Mouse (Mus musculus) MEL (cell line): ENCODE results near the gene G3bp2. TPM values are rescaled to one million over a fixed set of nuclear protein-coding genes. Genes with fewer than 3 reads are reported as not detected.
A peak's percentile ranks its signal among the peaks of the same experiment; 100 is the strongest.

ENCODE experiments used
- DNase-seq: peaks from one replicate; pipeline ENCODE4 v3.0.0; 2011; ENCODE audit warnings: low read depth, low spot score
- H3K27ac ChIP-seq: 2 replicates; pipeline ENCODE4 v1.5.1; 2012; ENCODE audit warnings: low read depth, mild to moderate bottlenecking, control low read depth, low read length, moderate library complexity; ENCODE audit not compliant: control insufficient read depth
- H3K27me3 ChIP-seq, 2 experiments: fragments of 150-350 bp in 1 of 2; sonication (generic) in 1 of 2; 2 replicates each; pipeline ENCODE4 v1.6.1; 2012; ENCODE audit warnings: low read length in 2 of 2, mild to moderate bottlenecking in 2 of 2, improper control_type of control experiment in 1 of 2, moderate library complexity in 1 of 2; ENCODE audit not compliant: insufficient read depth in 2 of 2, control insufficient read depth in 1 of 2
- H3K36me3 ChIP-seq, 2 experiments: 2 replicates each; pipeline ENCODE4 v1.6.1; 2012 to 2014; ENCODE audit warnings: low read length in 2 of 2, improper control_type of control experiment in 1 of 2, inconsistent platforms in 1 of 2, mild to moderate bottlenecking in 1 of 2; ENCODE audit not compliant: insufficient read depth in 2 of 2, control insufficient read depth in 1 of 2
- H3K4me1 ChIP-seq, 2 experiments: fragments of 150-350 bp in 1 of 2; sonication (generic) in 1 of 2; 2 replicates each; pipeline ENCODE4 v1.6.1; 2012; ENCODE audit warnings: low read length in 2 of 2, improper control_type of control experiment in 1 of 2, mild to moderate bottlenecking in 1 of 2; ENCODE audit not compliant: insufficient read depth in 2 of 2, control insufficient read depth in 1 of 2
- H3K4me3 ChIP-seq, 2 experiments: fragments of 150-350 bp in 1 of 2; sonication (generic) in 1 of 2; 2 replicates each; pipeline ENCODE4 v1.5.1; 2012; ENCODE audit warnings: low read depth in 2 of 2, low read length in 2 of 2, mild to moderate bottlenecking in 2 of 2, moderate library complexity in 2 of 2, control low read depth in 1 of 2, improper control_type of control experiment in 1 of 2; ENCODE audit not compliant: control insufficient read depth in 1 of 2, insufficient read depth in 1 of 2
- H3K79me2 ChIP-seq: 2 replicates; pipeline ENCODE4 v1.6.1; 2012; ENCODE audit warnings: mild to moderate bottlenecking, low read length, moderate library complexity; ENCODE audit not compliant: control insufficient read depth, poor library complexity, insufficient read depth
- H3K9ac ChIP-seq: 2 replicates; pipeline ENCODE4 v1.6.1; 2012; ENCODE audit warnings: low read depth, mild to moderate bottlenecking, control low read depth, low read length, moderate library complexity; ENCODE audit not compliant: control insufficient read depth, poor library complexity, severe bottlenecking
- H3K9me3 ChIP-seq: fragments of 150-350 bp; sonication (generic); replicated peaks from 2 replicates; pipeline ENCODE4 v1.6.1; 2012; ENCODE audit warnings: mild to moderate bottlenecking, low read length, improper control_type of control experiment, moderate library complexity; ENCODE audit not compliant: insufficient read depth
- CHD1 ChIP-seq: IDR thresholded peaks from 2 replicates; pipeline ENCODE4 v1.6.1; 2012; ENCODE audit warnings: low read depth, mild to moderate bottlenecking, inconsistent platforms, low read length, improper control_type of control experiment
- CHD2 ChIP-seq: IDR thresholded peaks from 2 replicates; pipeline ENCODE4 v1.6.1; 2011; ENCODE audit warnings: low read length, improper control_type of control experiment
- CTCF ChIP-seq, 3 experiments: IDR thresholded peaks in 2 of 3; conservative IDR thresholded peaks in 1 of 3; 2 replicates each; pipeline ENCODE4 v1.5.1; 2011 to 2012; ENCODE audit warnings: low read length in 3 of 3, low read depth in 2 of 3, mild to moderate bottlenecking in 2 of 3, improper control_type of control experiment in 1 of 3, inconsistent platforms in 1 of 3, mixed read lengths in 1 of 3, moderate library complexity in 1 of 3; ENCODE audit not compliant: control insufficient read depth in 1 of 3, insufficient read depth in 1 of 3, poor library complexity in 1 of 3, severe bottlenecking in 1 of 3
- ELF1 ChIP-seq: IDR thresholded peaks from 2 replicates; pipeline ENCODE4 v1.6.1; 2014; ENCODE audit warnings: low read depth, mild to moderate bottlenecking, inconsistent platforms, low read length, improper control_type of control experiment, moderate library complexity
- EP300 ChIP-seq, 2 experiments: IDR thresholded peaks; 2 replicates each; pipeline ENCODE4 v1.6.1; 2011; ENCODE audit warnings: improper control_type of control experiment in 2 of 2, low read length in 2 of 2, low read depth in 1 of 2, mild to moderate bottlenecking in 1 of 2
- ETS1 ChIP-seq: IDR thresholded peaks from 2 replicates; pipeline ENCODE4 v1.6.1; 2012; ENCODE audit warnings: low read depth, mild to moderate bottlenecking, inconsistent platforms, low read length, improper control_type of control experiment, moderate library complexity
- GABPA ChIP-seq: IDR thresholded peaks from 2 replicates; pipeline ENCODE4 v1.6.1; 2012; ENCODE audit warnings: low read depth, mild to moderate bottlenecking, inconsistent platforms, low read length, improper control_type of control experiment, moderate library complexity
- GATA1 ChIP-seq: IDR thresholded peaks from 2 replicates; pipeline ENCODE4 v1.6.1; 2011; ENCODE audit warnings: low read depth, low read length, improper control_type of control experiment
- HCFC1 ChIP-seq: IDR thresholded peaks from 2 replicates; pipeline ENCODE4 v1.6.1; 2012; ENCODE audit warnings: low read depth, mild to moderate bottlenecking, inconsistent platforms, low read length, improper control_type of control experiment, moderate library complexity
- JUND ChIP-seq: IDR thresholded peaks from 2 replicates; pipeline ENCODE4 v1.6.1; 2011; ENCODE audit warnings: low read depth, mild to moderate bottlenecking, improper control_type of control experiment, low read length
- KAT2A ChIP-seq: conservative IDR thresholded peaks from 2 replicates; pipeline ENCODE4 v1.6.1; 2012; ENCODE audit warnings: low read depth, low read length, improper control_type of control experiment, inconsistent platforms
- MAFK ChIP-seq: IDR thresholded peaks from 2 replicates; pipeline ENCODE4 v1.6.1; 2011; ENCODE audit warnings: low read depth, mild to moderate bottlenecking, low read length, improper control_type of control experiment, borderline replicate concordance
- MAX ChIP-seq: IDR thresholded peaks from 2 replicates; pipeline ENCODE4 v1.6.1; 2011; ENCODE audit warnings: low read length, improper control_type of control experiment
- MAZ ChIP-seq: IDR thresholded peaks from 2 replicates; pipeline ENCODE4 v1.6.1; 2012; ENCODE audit warnings: low read depth, mild to moderate bottlenecking, inconsistent platforms, low read length, improper control_type of control experiment
- MEF2A ChIP-seq: IDR thresholded peaks from 2 replicates; pipeline ENCODE4 v1.6.1; 2014; ENCODE audit warnings: low read depth, mild to moderate bottlenecking, inconsistent platforms, low read length, improper control_type of control experiment; ENCODE audit not compliant: poor library complexity, insufficient replicate concordance, severe bottlenecking; ENCODE audit errors: extremely low read depth
- NELFE ChIP-seq: IDR thresholded peaks from 2 replicates; pipeline ENCODE4 v1.6.1; 2011; ENCODE audit warnings: low read depth, low read length, improper control_type of control experiment
- NRF1 ChIP-seq: IDR thresholded peaks from 2 replicates; pipeline ENCODE4 v1.6.1; 2014; ENCODE audit warnings: low read depth, mild to moderate bottlenecking, inconsistent platforms, low read length, improper control_type of control experiment, moderate library complexity; ENCODE audit not compliant: poor library complexity, insufficient read depth, severe bottlenecking
- POLR2AphosphoS2 ChIP-seq: IDR thresholded peaks from 2 replicates; pipeline ENCODE4 v1.6.1; 2011; ENCODE audit warnings: low read length, improper control_type of control experiment
- POLR2AphosphoS5 ChIP-seq: IDR thresholded peaks from 2 replicates; pipeline ENCODE4 v1.6.1; 2012; ENCODE audit warnings: low read depth, borderline replicate concordance, mild to moderate bottlenecking, inconsistent platforms, low read length, moderate library complexity, mixed read lengths
- RAD21 ChIP-seq: IDR thresholded peaks from 2 replicates; pipeline ENCODE4 v1.6.1; 2011; ENCODE audit warnings: mild to moderate bottlenecking, low read depth, low read length, improper control_type of control experiment
- RCOR1 ChIP-seq: IDR thresholded peaks from 2 replicates; pipeline ENCODE4 v1.6.1; 2012; ENCODE audit warnings: low read depth, mild to moderate bottlenecking, inconsistent platforms, low read length, improper control_type of control experiment
- SMC3 ChIP-seq: IDR thresholded peaks from 2 replicates; pipeline ENCODE4 v1.6.1; 2011; ENCODE audit warnings: low read depth, low read length, improper control_type of control experiment
- TBP ChIP-seq: IDR thresholded peaks from 2 replicates; pipeline ENCODE4 v1.8.0; 2011; ENCODE audit warnings: low read depth, low read length, improper control_type of control experiment
- TCF12 ChIP-seq: IDR thresholded peaks from 2 replicates; pipeline ENCODE4 v1.6.1; 2014; ENCODE audit warnings: low read depth, mild to moderate bottlenecking, inconsistent platforms, low read length, improper control_type of control experiment, moderate library complexity
- UBTF ChIP-seq: IDR thresholded peaks from 2 replicates; pipeline ENCODE4 v1.6.1; 2012; ENCODE audit warnings: low read depth, mild to moderate bottlenecking, inconsistent platforms, low read length, improper control_type of control experiment, moderate library complexity, borderline replicate concordance; ENCODE audit not compliant: insufficient read depth
- USF1 ChIP-seq: IDR thresholded peaks from 2 replicates; pipeline ENCODE4 v1.6.1; 2014; ENCODE audit warnings: low read depth, mild to moderate bottlenecking, inconsistent platforms, low read length, improper control_type of control experiment, moderate library complexity
- USF2 ChIP-seq, 2 experiments: IDR thresholded peaks; 2 replicates each; pipeline ENCODE4 v1.6.1; 2011 to 2012; ENCODE audit warnings: improper control_type of control experiment in 2 of 2, low read length in 2 of 2, borderline replicate concordance in 1 of 2, inconsistent platforms in 1 of 2, low read depth in 1 of 2, mild to moderate bottlenecking in 1 of 2; ENCODE audit not compliant: insufficient read depth in 1 of 2
- ZC3H11A ChIP-seq: IDR thresholded peaks from 2 replicates; pipeline ENCODE4 v1.6.1; 2012; ENCODE audit warnings: low read depth, mild to moderate bottlenecking, inconsistent platforms, low read length, improper control_type of control experiment
- ZKSCAN1 ChIP-seq: IDR thresholded peaks from 2 replicates; pipeline ENCODE4 v1.6.1; 2012; ENCODE audit warnings: low read depth, mild to moderate bottlenecking, inconsistent platforms, low read length, improper control_type of control experiment, moderate library complexity
- ZMIZ1 ChIP-seq: IDR thresholded peaks from 2 replicates; pipeline ENCODE4 v1.6.1; 2012; ENCODE audit warnings: low read depth, mild to moderate bottlenecking, inconsistent platforms, low read length, improper control_type of control experiment, moderate library complexity
- polyA plus RNA-seq, 2 experiments: library from polyadenylated mRNA; stranded (reverse) in 1 of 2; unstranded in 1 of 2; fragments of >175 nt in 1 of 2; fragments of >200 nt in 1 of 2; gene quantifications; 2 replicates each; pipeline versions ENCODE4 v1.2.1 to v1.2.4; 2012; ENCODE audit warnings: low replicate concordance in 2 of 2, low read depth in 1 of 2; ENCODE audit not compliant: insufficient read length in 2 of 2, insufficient read depth in 1 of 2, missing spikeins in 1 of 2
- total RNA-seq: library from RNA; depleted of rRNA; stranded (reverse); fragments of 300-350 nt; gene quantifications from 2 replicates; pipeline ENCODE4 v1.2.3, GENCODE M21; 2012

Gene G3bp2
- total and polyA plus RNA-seq, 3 experiments: 42.8 to 177 (median 65.5) TPM

DNA sequence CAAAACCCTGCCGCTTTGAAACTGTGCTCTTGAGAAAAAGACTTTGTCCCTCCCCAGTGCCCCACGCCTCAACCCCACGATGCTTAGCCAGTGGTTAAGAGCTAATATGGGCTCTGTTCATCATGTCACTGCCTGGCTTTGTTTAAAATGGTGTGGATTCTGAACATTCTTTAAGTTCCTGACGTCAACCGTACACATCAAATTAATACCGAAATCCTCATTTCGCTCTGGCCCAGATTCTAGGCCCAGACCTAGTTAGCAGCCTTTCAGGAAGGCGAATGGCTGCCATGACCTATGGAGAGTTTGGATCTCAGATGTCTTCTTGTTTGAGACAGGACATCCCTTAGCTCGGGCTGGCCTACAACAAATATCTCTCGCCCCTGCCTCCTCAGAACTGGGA lies 44.2 kb upstream of the G3bp2 start:
- no peak for TF ChIP-seq GATA1
- TF ChIP-seq, all 39 proteins: peak for 0
- peak; percentile 57 for DNase-seq
- Histone ChIP-seq H3K4me1 (peaks cover 14 to 30% of the 10 kb centered on the region in 2 experiments), H3K36me3 (peaks cover 0 to 22% of the 10 kb centered on the region in 2 experiments; a peak in 2 of 4 replicates), H3K9me3 (no peaks in the 10 kb centered on the region), H3K27ac (peak overlapping the region; percentile 87), H3K79me2 (peaks cover 11% of the 10 kb centered on the region), H3K9ac (peak overlapping the region; percentile 79), H3K4me3 (peak overlapping the region; percentile 71 to 81), H3K27me3 (no peaks in the 10 kb centered on the region)

DNA sequence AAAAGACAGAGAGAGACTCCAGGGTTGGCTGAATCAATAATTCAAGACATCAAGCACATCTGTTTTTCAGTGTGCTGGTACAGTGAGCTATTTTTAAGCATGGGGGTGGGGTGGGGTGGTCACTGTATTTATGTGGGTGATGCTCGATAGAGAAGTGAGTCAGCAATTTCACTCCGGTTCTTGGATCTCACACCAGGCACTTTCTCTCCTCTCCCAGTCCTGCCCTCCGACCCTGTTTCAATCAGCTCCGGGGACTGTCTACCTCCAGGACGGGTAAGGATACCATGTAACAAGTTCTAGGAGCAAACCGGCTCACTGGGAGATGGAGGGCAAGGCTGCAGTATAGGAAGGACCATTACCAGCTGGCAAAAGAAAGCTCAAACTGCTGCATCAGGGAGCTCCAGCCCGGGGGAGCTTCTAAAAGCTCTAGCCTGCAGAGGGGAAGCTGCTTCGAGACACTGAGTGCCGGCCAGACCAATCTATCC lies 43.7 kb upstream of the G3bp2 start:
- H3K27me3 ChIP-seq: no peaks in the 10 kb centered on the region
- H3K4me1 ChIP-seq: peaks cover 14 to 30% of the 10 kb centered on the region in 2 experiments
- H3K27ac ChIP-seq: peak overlapping the region; percentile 87
- H3K9me3 ChIP-seq: no peaks in the 10 kb centered on the region
- peak overlapping the region; percentile 79 for H3K9ac ChIP-seq
- DNase-seq: peak; percentile 89
- peak overlapping the region; percentile 71 to 81 for H3K4me3 ChIP-seq
- H3K36me3 ChIP-seq: peaks cover 0 to 22% of the 10 kb centered on the region in 2 experiments; a peak in 2 of 4 replicates
- peaks cover 11% of the 10 kb centered on the region for H3K79me2 ChIP-seq
- TF ChIP-seq UBTF (no peak), ZKSCAN1 (no peak), CTCF (IDR thresholded peaks at IDR 0.05 in 2 of 3, conservative IDR thresholded peaks at IDR 0.05 in 1 of 3; ENCODE audit: control insufficient read depth in 1 of 3, insufficient read depth in 1 of 3, low read depth in 2 of 3, low read length in 3 of 3, poor library complexity in 1 of 3, severe bottlenecking in 1 of 3) (no peak), KAT2A (no peak), TBP (peak; percentile 82), MAFK (peak; percentile 88), SMC3 (no peak), NELFE (peak; percentile 62), USF2 (IDR thresholded peaks at IDR 0.05; ENCODE audit: borderline replicate concordance in 1 of 2, insufficient read depth in 1 of 2, low read depth in 1 of 2, low read length in 2 of 2) (no peak), HCFC1 (no peak; the same call in 1 of the 2 replicates), ETS1 (peak; percentile 92), CHD1 (no peak), POLR2AphosphoS5 (no peak), ZC3H11A (no peak), NRF1 (no peak), MAX (no peak), MAZ (no peak), JUND (0 out of 2 replicates have a peak, but pooled peaks have one; percentile 17), CHD2 (no peak), TCF12 (peak; percentile 36; the same call in 1 of the 2 replicates), ZMIZ1 (no peak; the same call in 1 of the 2 replicates), GABPA (peak; percentile 92), EP300 (IDR thresholded peaks at IDR 0.05; ENCODE audit: low read depth in 1 of 2, low read length in 2 of 2) (peak in 1 of 2 experiments; percentile 77; a peak in 2 of 4 replicates), POLR2AphosphoS2 (no peak), ELF1 (no peak), MEF2A (peak; percentile 94), RAD21 (no peak), RCOR1 (no peak), GATA1 (peak; percentile 41; the same call in 1 of the 2 replicates), USF1 (no peak)
